Mouse (Mus musculus): ENCODE measurements around the gene Arap1. TPM values are rescaled to one million over a fixed set of nuclear protein-coding genes. Genes with fewer than 3 reads are reported as not detected.
A peak's percentile ranks its signal among the peaks of the same experiment; 100 is the strongest.

Arap1 gene
- polyA plus RNA-seq, 1 experiment from 2014 or later: 9.7 TPM

- no peak overlapping the region for H3K9ac ChIP-seq (replicated peaks)
- H3K4me1 ChIP-seq: peaks cover 12% of the 10 kb centered on the region
- H3K4me2 ChIP-seq: no peak overlapping the region
- no peak for ATAC-seq (ENCODE audit: low FRiP score)
- no peak overlapping the region for H3K4me3 ChIP-seq (replicated peaks)
- H3K27me3 ChIP-seq (replicated peaks): peaks cover 19% of the 10 kb centered on the region
- H3K27ac ChIP-seq (replicated peaks): no peak overlapping the region
- no peaks in the 10 kb centered on the region for H3K36me3 ChIP-seq
- H3K9me3 ChIP-seq (replicated peaks): no peaks in the 10 kb centered on the region
- 68% methylated on average over 6 of the region's 6 CpGs for WGBS
Observed at GRCm38 (mm10) chr7:101316591-101317001, 31.3 kb upstream of the Arap1 start.

- Histone ChIP-seq H3K27me3 (replicated peaks) (peaks cover 21% of the 10 kb centered on the region), H3K4me3 (replicated peaks) (no peak within 1 kb of the TSS), H3K9ac (replicated peaks) (no peak within 1 kb of the TSS), H3K9me3 (replicated peaks) (no peaks in the 10 kb centered on the region), H3K27ac (replicated peaks) (no peak within 1 kb of the TSS), H3K4me2 (no peak within 1 kb of the TSS), H3K36me3 (no peaks in the 10 kb centered on the region), H3K4me1 (peaks cover 16% of the 10 kb centered on the region)
- no peak for ATAC-seq (ENCODE audit: low FRiP score)
- 79% methylated on average over 3 of the region's 3 CpGs for WGBS
Observed at GRCm38 (mm10) chr7:101317014-101317413, 30.9 kb upstream of the Arap1 start, which contains the start of gene Stard10. TSS of gene Stard10 (plus strand) at chr7:101317086.

- Histone ChIP-seq H3K9me3 (replicated peaks) (no peaks in the 10 kb centered on the region), H3K4me2 (no peak overlapping the region), H3K4me1 (peaks cover 23% of the 10 kb centered on the region), H3K4me3 (replicated peaks) (no peak overlapping the region), H3K27me3 (replicated peaks) (peaks cover 22% of the 10 kb centered on the region), H3K9ac (replicated peaks) (no peak overlapping the region), H3K36me3 (no peaks in the 10 kb centered on the region), H3K27ac (replicated peaks) (no peak overlapping the region)
- WGBS: 76% methylated on average over 4 of the region's 4 CpGs
- ATAC-seq (ENCODE audit: low FRiP score): no peak
Observed at GRCm38 (mm10) chr7:101318848-101319247, 29.0 kb upstream of the Arap1 start.

GRCm38 (mm10) chr7:101319796-101320195 lies 28.1 kb upstream of the Arap1 start:
- H3K9ac ChIP-seq (replicated peaks): no peak overlapping the region
- H3K27me3 ChIP-seq (replicated peaks): peaks cover 22% of the 10 kb centered on the region
- H3K9me3 ChIP-seq (replicated peaks): no peaks in the 10 kb centered on the region
- no peaks in the 10 kb centered on the region for H3K36me3 ChIP-seq
- no peak overlapping the region for H3K4me2 ChIP-seq
- WGBS: 87% methylated on average over 1 of the region's 1 CpGs
- H3K4me3 ChIP-seq (replicated peaks): no peak overlapping the region
- no peak for ATAC-seq (ENCODE audit: low FRiP score)
- H3K4me1 ChIP-seq: peaks cover 26% of the 10 kb centered on the region
- H3K27ac ChIP-seq (replicated peaks): no peak overlapping the region

GRCm38 (mm10) chr7:101320399-101321217 lies 27.3 kb upstream of the Arap1 start:
- H3K36me3 ChIP-seq: no peaks in the 10 kb centered on the region
- WGBS: 7% methylated on average over 25 of the region's 37 CpGs
- peak overlapping the region; percentile 96 for H3K4me2 ChIP-seq
- H3K4me1 ChIP-seq: peaks cover 26% of the 10 kb centered on the region
- H3K9ac ChIP-seq (replicated peaks): peak overlapping the region; percentile 67
- H3K27ac ChIP-seq (replicated peaks): no peak overlapping the region
- peak overlapping the region; percentile 77 for H3K4me3 ChIP-seq (replicated peaks)
- no peaks in the 10 kb centered on the region for H3K9me3 ChIP-seq (replicated peaks)
- ATAC-seq (ENCODE audit: low FRiP score): peak; percentile 82
- peaks cover 22% of the 10 kb centered on the region for H3K27me3 ChIP-seq (replicated peaks)

- Histone ChIP-seq H3K4me3 (replicated peaks) (peak overlapping the region; percentile 77), H3K9ac (replicated peaks) (peak overlapping the region; percentile 67), H3K27ac (replicated peaks) (no peak overlapping the region), H3K4me2 (peak overlapping the region; percentile 96), H3K9me3 (replicated peaks) (no peaks in the 10 kb centered on the region), H3K36me3 (no peaks in the 10 kb centered on the region), H3K4me1 (peaks cover 26% of the 10 kb centered on the region), H3K27me3 (replicated peaks) (peaks cover 22% of the 10 kb centered on the region)
- under 1% methylated on average over 42 of the region's 61 CpGs for WGBS
- peak; percentile 73 for ATAC-seq (ENCODE audit: low FRiP score)
Observed at GRCm38 (mm10) chr7:101321218-101321827, 26.5 kb upstream of the Arap1 start.

GRCm38 (mm10) chr7:101323141-101323594 lies 24.7 kb upstream of the Arap1 start:
- no peak for ATAC-seq (ENCODE audit: low FRiP score)
- Histone ChIP-seq H3K27me3 (replicated peaks) (peaks cover 22% of the 10 kb centered on the region), H3K9me3 (replicated peaks) (no peaks in the 10 kb centered on the region), H3K4me2 (peak overlapping the region; percentile 96; the same call in 1 of the 2 replicates), H3K4me1 (peaks cover 31% of the 10 kb centered on the region), H3K9ac (replicated peaks) (no peak overlapping the region), H3K4me3 (replicated peaks) (0 out of 2 replicates have a peak overlapping the region, but pooled peaks have one; percentile 2), H3K36me3 (no peaks in the 10 kb centered on the region), H3K27ac (replicated peaks) (no peak overlapping the region)
- WGBS: 64% methylated on average over 4 of the region's 4 CpGs

- no peaks in the 10 kb centered on the region for H3K9me3 ChIP-seq (replicated peaks)
- no peak overlapping the region for H3K9ac ChIP-seq (replicated peaks)
- peaks cover 13% of the 10 kb centered on the region for H3K27me3 ChIP-seq (replicated peaks)
- no peak overlapping the region for H3K4me3 ChIP-seq (replicated peaks)
- H3K27ac ChIP-seq (replicated peaks): no peak overlapping the region
- H3K36me3 ChIP-seq: no peaks in the 10 kb centered on the region
- H3K4me1 ChIP-seq: peaks cover 43% of the 10 kb centered on the region
- WGBS: 74% methylated on average over 6 of the region's 6 CpGs
- no peak for ATAC-seq (ENCODE audit: low FRiP score)
- H3K4me2 ChIP-seq: no peak overlapping the region
Observed at GRCm38 (mm10) chr7:101324142-101324962, 23.5 kb upstream of the Arap1 start.

- Histone ChIP-seq H3K4me1 (peaks cover 41% of the 10 kb centered on the region), H3K27ac (replicated peaks) (no peak overlapping the region), H3K27me3 (replicated peaks) (0 out of 2 replicates have a peak, but pooled peaks cover 3% of the 10 kb centered on the region), H3K36me3 (no peaks in the 10 kb centered on the region), H3K4me2 (no peak overlapping the region), H3K9ac (replicated peaks) (no peak overlapping the region), H3K4me3 (replicated peaks) (no peak overlapping the region), H3K9me3 (replicated peaks) (no peaks in the 10 kb centered on the region)
- WGBS: 88% methylated on average over 5 of the region's 5 CpGs
- no peak for ATAC-seq (ENCODE audit: low FRiP score)
Observed at GRCm38 (mm10) chr7:101326006-101326405, 21.9 kb upstream of the Arap1 start.

- ATAC-seq (ENCODE audit: low FRiP score): no peak
- Histone ChIP-seq H3K9ac (replicated peaks) (no peak overlapping the region), H3K4me1 (peaks cover 31% of the 10 kb centered on the region), H3K9me3 (replicated peaks) (no peaks in the 10 kb centered on the region), H3K27ac (replicated peaks) (no peak overlapping the region), H3K36me3 (no peaks in the 10 kb centered on the region), H3K4me3 (replicated peaks) (no peak overlapping the region), H3K4me2 (no peak overlapping the region), H3K27me3 (replicated peaks) (no peaks in the 10 kb centered on the region)
- 62% methylated on average over 5 of the region's 5 CpGs for WGBS
Observed at GRCm38 (mm10) chr7:101327263-101327662, 20.6 kb upstream of the Arap1 start.

- 85% methylated on average over 2 of the region's 2 CpGs for WGBS
- peaks cover 26% of the 10 kb centered on the region for H3K4me1 ChIP-seq
- ATAC-seq (ENCODE audit: low FRiP score): no peak
- no peak overlapping the region for H3K27ac ChIP-seq (replicated peaks)
- H3K4me2 ChIP-seq: no peak overlapping the region
- H3K9me3 ChIP-seq (replicated peaks): no peaks in the 10 kb centered on the region
- no peak overlapping the region for H3K4me3 ChIP-seq (replicated peaks)
- H3K9ac ChIP-seq (replicated peaks): no peak overlapping the region
- no peaks in the 10 kb centered on the region for H3K36me3 ChIP-seq
- no peaks in the 10 kb centered on the region for H3K27me3 ChIP-seq (replicated peaks)
Observed at GRCm38 (mm10) chr7:101327786-101328185, 20.1 kb upstream of the Arap1 start.
